Mouse (Mus musculus): ENCODE measurements around the gene Sox5.

GRCm38 (mm10) chr6:144511925-144512324, 269.9 kb downstream of the Sox5 start:
- TF ChIP-seq CTCF (IDR thresholded peaks at IDR 0.05; ENCODE audit: low read depth) (no peak), EP300 (IDR thresholded peaks at IDR 0.05; ENCODE audit: low read depth) (no peak)

Data from liver, embryonic 14.5 days (tissue).